Mouse (Mus musculus): Measurements from ENCODE around the gene Rbpjl. TPM values are rescaled to one million over a fixed set of nuclear protein-coding genes. Genes with fewer than 3 reads are reported as not detected.

The Rbpjl gene
- polyA plus RNA-seq, 1 experiment from 2014 or later: 0.02 TPM

DNA sequence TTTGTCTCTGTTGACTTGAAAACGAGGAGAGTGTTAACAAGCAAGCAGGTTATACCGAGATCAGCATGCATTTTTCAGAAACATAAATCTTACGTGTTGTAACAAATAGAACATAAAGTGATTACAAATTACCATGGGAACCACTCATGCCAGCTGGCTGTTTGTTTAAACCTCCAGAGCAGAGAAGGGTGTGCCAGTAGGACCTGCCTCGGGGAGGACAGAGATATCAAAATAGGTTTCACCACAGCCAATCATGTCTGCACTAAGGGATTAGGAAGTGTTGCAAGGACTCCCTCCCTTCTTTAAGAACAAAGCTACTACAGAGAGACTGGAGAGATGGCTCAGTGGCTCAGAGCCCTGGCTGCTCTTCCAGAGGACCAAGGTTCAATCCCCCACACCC is 29.8 kb upstream of the Rbpjl start:
- no peak overlapping the region for H3K4me3 ChIP-seq (replicated peaks)
- no peaks in the 10 kb centered on the region for H3K9me3 ChIP-seq (replicated peaks)
- no peak overlapping the region for H3K27ac ChIP-seq
- H3K4me1 ChIP-seq (replicated peaks): no peaks in the 10 kb centered on the region
- DNase-seq (no peak), ATAC-seq (ENCODE audit: low read depth) (no peak)
- H3K9ac ChIP-seq: no peak overlapping the region
- H3K27me3 ChIP-seq: no peaks in the 10 kb centered on the region
- 37% methylated on average over 4 of the region's 4 CpGs for WGBS (ENCODE audit: insufficient replicate concordance)
- H3K4me2 ChIP-seq: no peak overlapping the region
- H3K36me3 ChIP-seq: no peaks in the 10 kb centered on the region

DNA sequence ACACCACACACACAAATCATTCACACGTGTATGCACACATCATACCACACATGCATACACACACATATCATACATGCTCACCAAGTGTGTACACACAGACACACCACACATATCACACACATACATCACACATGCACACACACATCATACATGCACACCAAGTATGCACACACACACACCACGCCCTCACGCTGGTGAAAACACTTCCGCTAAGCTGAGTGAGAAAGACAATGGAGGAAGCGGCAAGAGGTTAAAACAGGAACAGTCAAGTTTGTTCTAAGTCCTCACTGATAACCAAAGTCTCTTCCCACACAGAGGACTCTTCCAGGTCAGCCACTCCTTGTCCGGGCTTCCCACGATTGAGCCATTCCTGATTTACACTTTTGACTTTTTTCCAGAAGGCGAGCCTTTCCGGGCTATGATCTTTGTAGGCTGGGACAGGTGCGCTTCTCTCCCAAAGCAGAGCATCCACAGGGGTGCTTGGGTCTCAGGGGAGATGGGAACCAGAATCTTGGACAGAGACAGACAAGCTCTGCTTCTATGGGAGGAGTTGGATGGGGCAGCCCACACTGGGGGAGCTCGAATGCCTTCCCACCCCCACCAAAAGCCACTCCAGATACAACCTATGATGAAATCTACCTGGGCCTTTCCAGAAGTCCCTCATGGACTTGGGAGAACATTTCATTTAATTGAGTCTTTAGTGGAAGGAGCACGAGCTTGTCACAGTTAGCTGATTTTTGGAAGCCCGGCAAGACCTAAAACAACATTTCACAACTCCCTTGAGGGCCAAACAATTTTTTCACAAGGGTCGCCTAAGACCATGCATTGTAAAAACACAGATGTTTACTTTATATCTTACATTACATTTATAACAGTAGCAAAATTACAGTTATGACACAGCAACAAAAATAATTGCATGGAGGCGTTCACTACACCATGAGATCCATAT is 25.2 kb upstream of the Rbpjl start:
- DNase-seq: no peak
- H3K27me3 ChIP-seq: no peaks in the 10 kb centered on the region
- H3K36me3 ChIP-seq: no peaks in the 10 kb centered on the region
- H3K27ac ChIP-seq: no peak overlapping the region
- H3K9me3 ChIP-seq (replicated peaks): no peaks in the 10 kb centered on the region
- H3K4me2 ChIP-seq: no peak overlapping the region
- ATAC-seq (ENCODE audit: low read depth): no peak
- no peak overlapping the region for H3K9ac ChIP-seq
- H3K4me3 ChIP-seq (replicated peaks): no peak overlapping the region
- no peaks in the 10 kb centered on the region for H3K4me1 ChIP-seq (replicated peaks)
- 69% methylated on average over 15 of the region's 15 CpGs for WGBS (ENCODE audit: insufficient replicate concordance)

DNA sequence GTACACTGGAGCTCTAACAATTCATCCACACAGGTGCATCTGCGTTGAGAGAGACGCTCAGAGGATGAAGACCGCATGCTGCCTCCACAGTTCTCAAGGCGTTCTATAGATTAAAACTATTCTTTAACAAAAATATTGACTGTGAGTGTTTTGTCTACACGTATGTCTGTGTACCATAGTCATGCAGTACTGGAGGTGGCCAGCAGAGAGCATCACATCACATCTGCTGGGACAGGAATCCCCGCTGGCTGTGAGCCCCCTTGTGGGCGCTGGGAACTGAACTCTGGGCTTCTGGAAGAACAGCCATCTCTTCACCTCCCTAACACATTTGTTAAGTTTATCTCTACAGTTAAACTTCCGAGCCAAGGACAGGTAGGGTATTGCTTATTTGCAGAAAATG is 21.2 kb upstream of the Rbpjl start:
- Histone ChIP-seq H3K27ac (no peak overlapping the region), H3K27me3 (0 out of 2 replicates have a peak, but pooled peaks cover 7% of the 10 kb centered on the region), H3K36me3 (no peaks in the 10 kb centered on the region), H3K4me1 (replicated peaks) (no peaks in the 10 kb centered on the region), H3K9ac (no peak overlapping the region), H3K4me3 (replicated peaks) (no peak overlapping the region), H3K4me2 (no peak overlapping the region), H3K9me3 (replicated peaks) (no peaks in the 10 kb centered on the region)
- DNase-seq: no peak
- no peak for ATAC-seq (ENCODE audit: low read depth)
- 65% methylated on average over 8 of the region's 8 CpGs for WGBS (ENCODE audit: insufficient replicate concordance)

DNA sequence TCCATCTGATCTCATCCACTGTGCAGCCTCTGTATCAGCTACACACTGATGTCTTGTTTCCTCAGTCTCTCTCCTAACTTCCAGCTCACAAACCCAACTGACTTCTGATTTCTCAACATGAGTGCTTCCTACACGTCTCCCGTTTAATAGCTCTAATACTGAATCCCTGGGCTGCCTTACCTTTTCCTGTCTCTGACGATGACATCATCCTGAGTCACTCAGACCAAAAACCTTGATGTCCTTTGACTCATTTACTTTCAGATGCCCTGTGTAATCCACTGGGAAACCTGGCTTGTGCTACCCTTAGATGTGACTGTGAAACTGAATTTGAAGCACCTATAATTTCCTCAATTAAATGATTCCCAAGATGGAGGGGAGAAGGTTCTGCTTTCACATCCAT is 20.0 kb upstream of the Rbpjl start:
- Histone ChIP-seq H3K27me3 (peaks cover 18% of the 10 kb centered on the region), H3K9ac (no peak overlapping the region), H3K27ac (no peak overlapping the region), H3K4me2 (no peak overlapping the region), H3K4me3 (replicated peaks) (no peak overlapping the region), H3K4me1 (replicated peaks) (no peaks in the 10 kb centered on the region), H3K9me3 (replicated peaks) (no peaks in the 10 kb centered on the region), H3K36me3 (no peaks in the 10 kb centered on the region)
- ATAC-seq (ENCODE audit: low read depth) (no peak), DNase-seq (no peak)
- WGBS (ENCODE audit: insufficient replicate concordance): 49% methylated on average over 3 of the region's 3 CpGs

DNA sequence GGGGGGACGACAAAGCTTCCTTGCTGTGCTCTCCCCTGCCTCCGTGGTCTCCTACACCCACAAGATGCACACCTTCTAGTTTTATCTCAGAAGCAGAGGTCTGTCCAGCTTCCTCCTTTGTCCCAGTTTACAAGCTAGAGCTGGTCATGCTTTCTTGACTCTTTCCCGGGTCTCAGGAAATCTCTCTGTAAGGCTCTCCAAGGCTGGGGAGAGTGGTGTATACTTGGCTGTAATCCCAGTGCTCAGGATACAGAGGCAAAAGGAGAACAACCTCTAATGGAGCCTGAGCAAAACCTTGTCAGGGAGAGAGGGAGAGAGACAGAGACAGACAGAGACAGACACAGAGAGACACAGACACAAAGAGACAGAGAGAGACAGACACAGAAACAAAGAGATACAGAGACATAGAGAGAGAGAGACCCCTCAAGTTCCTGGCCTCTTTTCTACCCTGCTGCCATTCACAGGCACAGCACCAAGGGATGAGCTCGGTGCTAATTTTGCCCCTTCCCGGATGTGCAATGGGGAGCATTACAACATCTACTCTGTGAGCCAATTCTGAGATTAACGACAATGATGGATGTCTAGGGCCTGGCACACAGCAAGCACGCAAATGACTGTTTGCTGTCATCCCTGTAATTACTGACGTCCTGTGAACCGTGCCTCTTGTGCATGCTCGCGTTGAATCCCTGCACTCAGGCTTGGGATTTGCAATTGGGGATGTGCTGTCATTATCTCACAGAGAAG is 19.1 kb upstream of the Rbpjl start:
- H3K4me3 ChIP-seq (replicated peaks): no peak overlapping the region
- no peak for DNase-seq
- peaks cover 26% of the 10 kb centered on the region for H3K27me3 ChIP-seq
- no peak overlapping the region for H3K27ac ChIP-seq
- H3K9me3 ChIP-seq (replicated peaks): no peaks in the 10 kb centered on the region
- no peak overlapping the region for H3K4me2 ChIP-seq
- H3K9ac ChIP-seq: no peak overlapping the region
- ATAC-seq (ENCODE audit: low read depth): no peak
- WGBS (ENCODE audit: insufficient replicate concordance): 47% methylated on average over 11 of the region's 11 CpGs
- H3K36me3 ChIP-seq: no peaks in the 10 kb centered on the region
- no peaks in the 10 kb centered on the region for H3K4me1 ChIP-seq (replicated peaks)

DNA sequence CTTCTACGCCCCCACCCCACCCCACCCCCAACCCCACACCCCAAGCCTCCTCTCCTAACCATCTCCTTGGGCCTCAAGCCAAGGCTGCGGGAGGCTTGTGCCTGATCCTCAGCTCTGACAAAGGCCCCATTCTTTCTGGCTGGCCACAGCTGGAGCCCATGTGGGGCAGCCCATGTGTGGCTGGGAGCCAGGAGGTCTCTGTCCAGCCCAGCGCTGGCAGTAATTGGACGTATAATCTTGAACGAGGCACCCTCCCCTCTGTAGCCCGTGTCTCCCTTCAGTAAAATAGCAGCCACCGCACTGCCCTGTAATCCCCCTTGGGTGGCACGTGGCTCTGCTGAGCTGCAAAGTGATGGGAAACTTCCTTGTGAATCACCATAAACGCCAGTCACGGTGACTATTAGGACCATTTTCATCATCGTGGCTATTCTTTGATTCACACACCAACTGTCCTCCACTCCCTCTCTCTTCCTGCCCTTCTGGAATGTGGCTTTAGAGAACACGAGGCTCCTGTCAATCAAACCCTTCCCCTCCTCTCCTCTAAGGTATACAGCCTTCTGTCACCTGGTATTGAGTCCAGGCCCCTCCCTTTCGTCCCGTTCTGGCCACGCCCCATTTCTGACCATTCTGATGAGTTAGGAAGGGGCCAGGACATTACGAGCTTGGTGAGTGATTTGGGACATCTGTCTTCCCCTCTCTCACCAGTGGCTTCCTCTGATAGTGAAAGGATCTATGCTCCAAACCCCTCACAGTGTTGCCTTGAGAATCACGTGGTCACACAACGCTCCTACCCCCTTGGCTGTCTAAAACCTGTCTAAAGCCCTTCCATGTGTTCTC is 16.8 kb upstream of the Rbpjl start:
- Histone ChIP-seq H3K27ac (no peak overlapping the region), H3K4me1 (replicated peaks) (peaks cover 3% of the 10 kb centered on the region; the same call in 1 of the 2 replicates), H3K4me2 (no peak overlapping the region), H3K9ac (no peak overlapping the region), H3K4me3 (replicated peaks) (no peak overlapping the region), H3K36me3 (no peaks in the 10 kb centered on the region), H3K9me3 (replicated peaks) (no peaks in the 10 kb centered on the region), H3K27me3 (peaks cover 48% of the 10 kb centered on the region)
- ATAC-seq (ENCODE audit: low read depth) (no peak), DNase-seq (no peak)
- 23% methylated on average over 18 of the region's 18 CpGs for WGBS (ENCODE audit: insufficient replicate concordance)

DNA sequence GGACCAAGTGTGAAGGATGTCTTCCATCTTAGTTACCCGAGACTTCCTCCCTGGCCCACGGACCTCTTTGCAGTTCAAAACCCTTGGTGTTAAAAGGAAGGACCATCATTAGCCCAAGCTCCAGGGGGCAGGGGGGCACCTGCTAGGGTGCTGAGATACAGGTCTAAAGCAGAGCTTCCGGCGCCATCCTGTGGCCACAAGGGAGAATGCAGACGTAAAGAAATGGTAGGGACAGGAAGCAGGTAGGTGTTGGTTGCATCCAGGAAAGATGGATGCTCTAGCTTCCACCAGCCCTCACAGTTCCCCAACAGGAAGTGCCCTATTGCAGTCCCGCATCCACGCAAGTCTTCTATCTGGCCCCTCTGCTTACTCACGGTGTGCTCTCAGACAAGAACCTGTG is 16.0 kb upstream of the Rbpjl start:
- Histone ChIP-seq H3K4me2 (no peak overlapping the region), H3K9ac (no peak overlapping the region), H3K9me3 (replicated peaks) (no peaks in the 10 kb centered on the region), H3K36me3 (no peaks in the 10 kb centered on the region), H3K27ac (no peak overlapping the region), H3K4me3 (replicated peaks) (no peak overlapping the region), H3K4me1 (replicated peaks) (peaks cover 3% of the 10 kb centered on the region; the same call in 1 of the 2 replicates), H3K27me3 (peaks cover 49% of the 10 kb centered on the region)
- no peak for DNase-seq
- 6% methylated on average over 8 of the region's 8 CpGs for WGBS (ENCODE audit: insufficient replicate concordance)
- no peak for ATAC-seq (ENCODE audit: low read depth)

DNA sequence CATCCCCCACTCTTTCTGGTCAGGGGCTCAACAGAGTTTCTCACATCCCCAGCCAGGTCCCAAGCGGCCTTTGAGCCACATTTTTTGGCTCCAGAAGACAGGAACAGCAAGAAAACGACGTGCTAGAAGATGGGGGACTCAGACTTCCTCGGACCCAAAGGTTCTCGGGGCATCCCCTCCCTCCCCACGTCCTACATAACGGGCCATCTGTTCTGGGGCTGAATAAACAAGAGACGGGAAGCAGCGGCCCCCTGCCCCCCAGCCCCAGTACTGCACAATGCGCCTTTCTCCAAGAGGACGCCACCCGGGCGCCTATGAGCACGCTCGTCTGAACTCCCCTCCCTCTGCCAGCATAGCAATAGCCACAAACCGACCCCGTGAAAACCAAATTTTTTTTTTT is 13.9 kb upstream of the Rbpjl start, which contains the start of gene Slpi:
Gene Slpi (minus strand): TSS at position 76 of the 400 bp plus-strand sequence.
- DNase-seq: no peak
- ATAC-seq (ENCODE audit: low read depth): no peak
- no peaks in the 10 kb centered on the region for H3K36me3 ChIP-seq
- H3K4me3 ChIP-seq (replicated peaks): peak within 1 kb of the TSS; percentile 45
- no peaks in the 10 kb centered on the region; the same call in 1 of the 2 replicates for H3K9me3 ChIP-seq (replicated peaks)
- H3K4me1 ChIP-seq (replicated peaks): peaks cover 3% of the 10 kb centered on the region; the same call in 1 of the 2 replicates
- H3K4me2 ChIP-seq: peak within 1 kb of the TSS; percentile 58
- peak within 1 kb of the TSS; percentile 39; the same call in 1 of the 2 replicates for H3K9ac ChIP-seq
- 2% methylated on average over 17 of the region's 17 CpGs for WGBS (ENCODE audit: insufficient replicate concordance)
- H3K27me3 ChIP-seq: peaks cover 49% of the 10 kb centered on the region
- H3K27ac ChIP-seq: no peak within 1 kb of the TSS

DNA sequence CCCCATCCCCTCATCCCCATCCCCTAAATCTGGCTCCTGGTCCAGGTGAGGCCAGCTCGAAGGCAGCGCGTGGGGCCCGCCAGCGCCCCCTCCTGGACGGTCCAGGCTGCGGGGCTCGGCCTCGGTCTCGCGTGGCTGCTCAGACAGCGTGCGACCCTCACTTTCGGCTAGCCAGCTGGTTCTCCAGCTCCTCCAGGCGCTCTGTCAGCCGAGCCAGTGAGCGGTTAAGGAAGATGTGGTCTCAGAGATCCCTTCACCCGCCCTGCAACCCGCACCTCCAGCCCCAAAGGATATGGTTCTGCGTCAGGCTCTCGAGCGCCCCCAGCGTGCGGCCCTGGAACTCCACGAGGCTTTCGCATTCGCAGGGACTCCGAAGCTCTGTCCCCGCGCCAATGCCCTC is 13.4 kb upstream of the Rbpjl start:
- DNase-seq (peak; percentile 41), ATAC-seq (ENCODE audit: low read depth) (no peak)
- peak overlapping the region; percentile 45 for H3K4me3 ChIP-seq (replicated peaks)
- no peaks in the 10 kb centered on the region for H3K36me3 ChIP-seq
- H3K9me3 ChIP-seq (replicated peaks): no peaks in the 10 kb centered on the region; the same call in 1 of the 2 replicates
- peak overlapping the region; percentile 58 for H3K4me2 ChIP-seq
- H3K27me3 ChIP-seq: peaks cover 49% of the 10 kb centered on the region
- no peak overlapping the region for H3K27ac ChIP-seq
- WGBS (ENCODE audit: insufficient replicate concordance): under 1% methylated on average over 30 of the region's 30 CpGs
- H3K9ac ChIP-seq: peak overlapping the region; percentile 39; the same call in 1 of the 2 replicates
- H3K4me1 ChIP-seq (replicated peaks): peaks cover 3% of the 10 kb centered on the region; the same call in 1 of the 2 replicates

DNA sequence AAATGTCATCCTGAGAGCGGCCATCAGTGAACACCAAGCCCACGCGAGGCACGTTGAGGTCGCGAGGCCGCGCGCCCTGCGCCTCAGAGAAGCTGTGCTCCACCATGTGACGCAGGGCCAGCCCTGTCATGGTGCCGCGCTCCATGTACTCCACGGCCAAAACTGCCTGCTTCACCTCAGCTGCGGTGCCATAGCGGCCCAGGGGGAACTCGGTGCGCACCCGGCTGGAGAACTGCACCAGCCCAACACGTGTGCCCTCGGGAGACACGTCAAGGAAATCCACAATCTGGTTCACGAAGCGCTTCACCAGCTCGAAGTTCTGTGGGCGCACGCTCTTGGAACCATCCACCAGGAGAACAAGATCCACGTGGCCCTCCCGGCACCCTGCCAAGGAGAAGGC is 9.8 kb upstream of the Rbpjl start:
- no peak overlapping the region for H3K4me3 ChIP-seq (replicated peaks)
- 56% methylated on average over 29 of the region's 29 CpGs for WGBS (ENCODE audit: insufficient replicate concordance)
- no peak overlapping the region for H3K4me2 ChIP-seq
- H3K9ac ChIP-seq: no peak overlapping the region
- peaks cover 32% of the 10 kb centered on the region for H3K27me3 ChIP-seq
- H3K36me3 ChIP-seq: no peaks in the 10 kb centered on the region
- peaks cover 10% of the 10 kb centered on the region; the same call in 1 of the 2 replicates for H3K9me3 ChIP-seq (replicated peaks)
- DNase-seq (no peak), ATAC-seq (ENCODE audit: low read depth) (no peak)
- H3K4me1 ChIP-seq (replicated peaks): peaks cover 3% of the 10 kb centered on the region; the same call in 1 of the 2 replicates
- no peak overlapping the region for H3K27ac ChIP-seq

All from liver, embryonic 13.5 days (tissue).